Mouse (Mus musculus): Measurements from ENCODE around the gene Art4.

Art4 gene

GRCm38 (mm10) chr6:136821086-136821485 is 36.4 kb downstream of the Art4 start:
- no peak for DNase-seq

GRCm38 (mm10) chr6:136820381-136820780 is 37.2 kb downstream of the Art4 start:
- no peak for DNase-seq

- no peak for DNase-seq
These were observed 40.0 kb downstream of the Art4 start for GRCm38 (mm10) chr6:136817549-136817948.

GRCm38 (mm10) chr6:136816826-136817225 is 40.7 kb downstream of the Art4 start:
- DNase-seq, result no peak

- no peak for DNase-seq
These were observed 42.2 kb downstream of the Art4 start for GRCm38 (mm10) chr6:136815381-136815780.

GRCm38 (mm10) chr6:136813117-136813516 is 44.4 kb downstream of the Art4 start:
- DNase-seq, result no peak

GRCm38 (mm10) chr6:136811196-136811595 is 46.3 kb downstream of the Art4 start:
- DNase-seq, result no peak

GRCm38 (mm10) chr6:136809673-136810072 is 47.9 kb downstream of the Art4 start:
- no peak for DNase-seq

- no peak for DNase-seq
These were observed 48.5 kb downstream of the Art4 start for GRCm38 (mm10) chr6:136809077-136809476.

GRCm38 (mm10) chr6:136808631-136809046 is 48.9 kb downstream of the Art4 start:
- peak in 1 of 2 experiments; percentile 35 for DNase-seq

- peak; percentile 98 for DNase-seq
These were observed 49.5 kb downstream of the Art4 start, which contains the start of gene H2afj for GRCm38 (mm10) chr6:136808014-136808417. Gene H2afj (plus strand): TSS chr6:136808244.

GRCm38 (mm10) chr6:136807395-136808013 is 50.0 kb downstream of the Art4 start:
- DNase-seq, result no peak

GRCm38 (mm10) chr6:136806819-136807218 is 50.7 kb downstream of the Art4 start:
- no peak for DNase-seq

- DNase-seq, result no peak
These were observed 52.1 kb downstream of the Art4 start for GRCm38 (mm10) chr6:136805409-136805775.

- DNase-seq, result no peak
These were observed 52.7 kb downstream of the Art4 start for GRCm38 (mm10) chr6:136804705-136805408.

GRCm38 (mm10) chr6:136803739-136804633 is 53.5 kb downstream of the Art4 start, which contains the start of gene Hist4h4:
Gene Hist4h4 (minus strand): TSS chr6:136804415.
- DNase-seq, result peak; percentile 91 to 99

GRCm38 (mm10) chr6:136803093-136803738 is 54.3 kb downstream of the Art4 start:
- no peak for DNase-seq

- no peak for DNase-seq
These were observed 56.3 kb downstream of the Art4 start for GRCm38 (mm10) chr6:136801274-136801673.

GRCm38 (mm10) chr6:136800710-136801109 is 56.8 kb downstream of the Art4 start:
- DNase-seq, result no peak
